Mouse (Mus musculus) cerebellum, adult (tissue): ENCODE results near the gene Gsg1l.

Experiments
- ATAC-seq: cut with Nextera tagmentation; 2 replicates; pipeline ENCODE4 v1.9.2; 2017; ENCODE audit warnings: mild to moderate bottlenecking, moderate library complexity, mixed read lengths; ENCODE audit not compliant: insufficient number of reproducible peaks, low FRiP score, low TSS enrichment

The Gsg1l gene

GRCm38 (mm10) chr7:125953844-125954243 is 128.4 kb downstream of the Gsg1l start:
- no peak for ATAC-seq

- no peak for ATAC-seq
Observed at GRCm38 (mm10) chr7:125951911-125952310, 130.3 kb downstream of the Gsg1l start.

- ATAC-seq, result no peak
Observed at GRCm38 (mm10) chr7:125948973-125949372, 133.2 kb downstream of the Gsg1l start.

GRCm38 (mm10) chr7:125945915-125946314 is 136.3 kb downstream of the Gsg1l start:
- no peak for ATAC-seq

GRCm38 (mm10) chr7:125944631-125945030 is 137.6 kb downstream of the Gsg1l start:
- no peak for ATAC-seq

- 0 out of 2 replicates have a peak, but pooled peaks have one; percentile 36 for ATAC-seq
Observed at GRCm38 (mm10) chr7:125943511-125943910, 138.7 kb downstream of the Gsg1l start.

- ATAC-seq, result no peak
Observed at GRCm38 (mm10) chr7:125942365-125943090, 139.7 kb downstream of the Gsg1l start.

GRCm38 (mm10) chr7:125934319-125934718 is 147.9 kb downstream of the Gsg1l start:
- ATAC-seq, result no peak

- no peak for ATAC-seq
Observed at GRCm38 (mm10) chr7:125933356-125934244, 148.6 kb downstream of the Gsg1l start.

- ATAC-seq, result no peak
Observed at GRCm38 (mm10) chr7:125931602-125932001, 150.6 kb downstream of the Gsg1l start.

GRCm38 (mm10) chr7:125924044-125924443 is 158.2 kb downstream of the Gsg1l start:
- ATAC-seq, result no peak

GRCm38 (mm10) chr7:125920801-125921200 is 161.4 kb downstream of the Gsg1l start:
- ATAC-seq, result no peak

- ATAC-seq, result no peak
Observed at GRCm38 (mm10) chr7:125900386-125901161, 181.6 kb downstream of the Gsg1l start.

GRCm38 (mm10) chr7:125899916-125900315 is 182.3 kb downstream of the Gsg1l start:
- ATAC-seq, result no peak

GRCm38 (mm10) chr7:125899036-125899435 is 183.2 kb downstream of the Gsg1l start:
- ATAC-seq, result peak; percentile 75; the same call in 1 of the 2 replicates

GRCm38 (mm10) chr7:125897059-125897458 is 185.2 kb downstream of the Gsg1l start:
- ATAC-seq, result no peak

- no peak for ATAC-seq
Observed at GRCm38 (mm10) chr7:125893621-125894020, 188.6 kb downstream of the Gsg1l start.

GRCm38 (mm10) chr7:125888373-125888772 is 193.8 kb downstream of the Gsg1l start:
- ATAC-seq, result no peak

GRCm38 (mm10) chr7:125887761-125888160 is 194.4 kb downstream of the Gsg1l start:
- no peak for ATAC-seq

GRCm38 (mm10) chr7:125887124-125887523 is 195.1 kb downstream of the Gsg1l start:
- no peak for ATAC-seq
